Mouse (Mus musculus): Measurements from ENCODE around the gene Pspc1. TPM values are rescaled to one million over a fixed set of nuclear protein-coding genes. Genes with fewer than 3 reads are reported as not detected.
"Not testable (repeated sequence)": the region's sequence is repeated elsewhere in the genome, so short reads cannot be mapped to it uniquely, and the experiment has no call there.

The Pspc1 gene
- polyA plus RNA-seq, 1 experiment from 2014 or later: 62.8 TPM

DNA sequence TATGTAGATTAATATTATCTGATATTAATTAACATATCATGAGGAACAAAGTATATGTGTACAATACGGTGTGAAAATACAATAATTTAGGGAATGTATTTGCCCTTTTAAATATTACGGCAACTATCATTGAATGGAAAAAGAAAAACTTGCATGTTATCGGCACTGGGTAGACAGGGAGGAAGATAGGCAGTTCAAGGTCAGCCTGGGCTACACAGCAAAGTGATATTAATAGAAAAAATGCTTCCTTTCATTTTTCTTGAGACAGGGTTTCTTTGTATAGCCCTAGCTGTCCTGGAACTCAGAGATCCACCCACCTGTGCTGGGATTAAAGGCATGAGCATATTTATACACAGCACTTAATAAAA is 801 bp upstream of the Pspc1 start:
- POLR2A ChIA-PET: no interaction called here
- ATAC-seq: no peak
- no peak for TF ChIP-seq CTCF (IDR thresholded peaks at IDR 0.05)
- DNase-seq (ENCODE audit: low read depth, low spot score): no peak
- H3K27me3 ChIP-seq: no peaks in the 10 kb centered on the region
- CTCF ChIA-PET: interaction anchor here (1.1 kb wide), 1 partner anchor 14 kb away, joined by 3 read pairs; no protein-coding TSS in a partner anchor
- in situ Hi-C loops (cut with MboI; ENCODE audit: low pct_unique_long_range_greater_than_20kb): no loop called here

DNA sequence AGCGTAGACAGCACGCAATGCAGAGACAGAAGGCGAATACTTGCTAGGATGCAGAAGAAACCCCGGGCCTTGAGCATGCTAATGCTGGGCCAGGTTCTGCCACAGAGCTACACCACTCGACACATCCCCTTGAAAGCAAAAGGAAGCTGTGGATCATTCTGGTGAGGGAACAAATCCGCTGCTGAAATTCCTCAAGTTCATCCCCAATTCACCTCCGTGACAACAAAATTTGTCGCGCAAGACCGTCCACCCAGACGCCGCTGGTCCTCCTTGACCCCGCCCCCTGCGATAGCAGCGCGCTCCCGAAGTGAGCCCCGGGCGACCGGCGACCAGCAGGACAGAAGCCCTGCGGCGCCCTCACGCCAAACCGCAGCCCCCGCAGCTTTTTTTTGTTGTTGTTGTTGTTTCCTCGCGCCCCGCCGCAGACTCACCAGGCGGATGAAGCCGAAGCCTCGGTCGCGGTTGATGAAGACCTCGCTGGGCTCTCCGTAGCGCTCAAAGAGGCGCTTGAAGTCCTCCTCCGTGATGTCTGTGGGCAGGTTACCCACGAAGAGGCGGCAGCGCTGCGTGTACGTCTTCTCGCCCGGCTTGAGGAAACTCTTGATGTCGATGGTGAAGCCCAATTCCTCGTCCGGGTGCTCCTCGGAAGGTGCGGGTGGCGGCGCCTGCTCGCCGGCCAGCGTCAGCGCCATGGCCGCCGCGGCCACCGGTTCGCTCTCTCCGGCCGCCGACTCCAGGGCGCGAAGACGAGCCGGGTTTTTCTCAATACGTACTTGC is 568 bp downstream of the Pspc1 start:
- CTCF ChIA-PET: no interaction called here
- no peak for TF ChIP-seq CTCF (IDR thresholded peaks at IDR 0.05)
- DNase-seq (ENCODE audit: low read depth, low spot score) (no peak), ATAC-seq (peak; percentile 49)
- in situ Hi-C loops (cut with MboI; ENCODE audit: low pct_unique_long_range_greater_than_20kb): no loop called here
- no peaks in the 10 kb centered on the region for H3K27me3 ChIP-seq
- POLR2A ChIA-PET: interaction anchor here (0.6 to 0.8 kb wide), 3 partner anchors 14 to 26 kb away, joined by 3 to 10 read pairs (median 5); no protein-coding TSS in a partner anchor

DNA sequence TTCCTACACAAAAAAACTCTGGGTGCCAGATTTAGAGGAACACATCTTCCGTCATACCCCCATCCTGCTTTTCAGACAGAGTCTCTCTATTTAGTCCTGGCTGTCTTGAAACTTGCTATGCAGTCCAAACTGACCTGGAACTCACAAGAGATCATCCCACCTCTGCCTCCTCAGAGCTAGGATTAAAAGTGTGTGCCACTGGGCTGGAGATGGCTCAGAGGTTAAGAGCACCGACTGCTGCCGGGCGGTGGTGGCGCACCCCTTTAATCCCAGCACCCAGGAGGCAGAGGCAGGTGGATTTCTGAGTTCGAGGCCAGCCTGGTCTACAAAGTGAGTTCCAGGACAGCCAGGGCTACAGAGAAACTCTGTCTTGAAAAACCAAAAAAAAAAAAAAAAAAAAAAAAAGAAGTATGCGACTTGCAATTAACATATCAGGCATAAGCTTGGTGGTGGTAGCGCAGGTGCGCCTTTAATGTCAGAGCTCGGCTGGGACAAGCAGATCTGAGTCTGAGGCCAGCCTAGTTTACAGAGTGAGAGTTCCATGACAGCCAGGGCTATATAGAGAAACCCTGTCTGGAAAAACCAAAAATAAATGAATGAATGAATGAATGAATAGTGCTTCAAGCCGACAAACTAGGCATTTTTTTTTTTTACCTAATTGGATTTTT is 1.4 kb downstream of the Pspc1 start:
- no peak for ATAC-seq
- ChIA-PET POLR2A (interaction anchor here (0.6 to 0.8 kb wide), 5 partner anchors 14 to 41 kb away, joined by 3 to 10 read pairs (median 4); no protein-coding TSS in a partner anchor), CTCF (interaction anchor here (0.9 to 1.4 kb wide), 2 partner anchors 19 to 88 kb away, joined by 3 read pairs; no protein-coding TSS in a partner anchor)
- H3K27me3 ChIP-seq: no peaks in the 10 kb centered on the region
- peak; percentile 48 for TF ChIP-seq CTCF (IDR thresholded peaks at IDR 0.05)
- DNase-seq (ENCODE audit: low read depth, low spot score): no peak
- in situ Hi-C loops (cut with MboI; ENCODE audit: low pct_unique_long_range_greater_than_20kb): no loop called here

DNA sequence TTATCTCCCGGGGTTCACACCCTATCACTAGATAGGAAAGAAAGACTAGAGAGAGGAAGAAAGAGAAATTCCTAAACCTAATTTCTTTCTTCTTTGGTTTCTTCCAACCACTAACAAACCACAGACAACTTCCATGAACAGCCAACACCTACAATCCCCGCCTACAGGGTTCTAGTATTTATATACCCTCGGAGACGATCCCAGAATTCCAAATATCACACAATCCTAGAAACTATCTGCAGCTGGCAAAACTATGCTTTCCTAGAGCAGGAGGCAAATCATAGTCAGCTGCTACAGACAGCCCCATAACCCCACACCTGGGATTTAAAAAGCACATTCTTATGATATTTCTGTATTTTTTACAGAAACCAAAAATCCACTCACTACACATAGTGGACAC is 2.7 kb downstream of the Pspc1 start:
- ATAC-seq (no peak), DNase-seq (ENCODE audit: low read depth, low spot score) (no peak)
- H3K27me3 ChIP-seq: no peaks in the 10 kb centered on the region
- CTCF ChIA-PET: interaction anchor here (0.7 to 1.4 kb wide), 2 partner anchors 18 to 60 kb away, joined by 3 to 6 read pairs; no protein-coding TSS in a partner anchor
- POLR2A ChIA-PET: no interaction called here
- in situ Hi-C loops (cut with MboI; ENCODE audit: low pct_unique_long_range_greater_than_20kb): no loop called here
- no peak for TF ChIP-seq CTCF (IDR thresholded peaks at IDR 0.05)

DNA sequence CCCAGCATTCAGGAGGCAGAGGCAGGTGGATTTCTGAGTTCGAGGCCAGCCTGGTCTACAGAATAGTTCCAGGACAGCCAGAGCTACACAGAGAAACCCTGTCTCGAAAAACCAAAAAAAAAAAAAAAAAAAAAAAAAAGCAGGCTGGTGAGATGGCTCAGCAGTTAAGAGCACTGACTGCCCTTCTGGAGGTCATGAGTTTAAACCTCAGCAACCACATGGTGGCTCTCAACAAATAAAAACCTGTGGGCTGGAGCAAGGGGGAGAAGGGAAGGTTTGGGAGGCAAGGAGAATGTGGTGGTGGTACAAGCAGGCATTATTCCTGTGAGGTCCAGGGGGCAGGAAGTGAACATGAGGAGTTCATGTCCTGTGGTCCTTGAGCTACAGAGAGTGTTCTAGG is 11.7 kb downstream of the Pspc1 start:
- ATAC-seq; DNase-seq (ENCODE audit: low read depth, low spot score); in situ Hi-C loops (cut with MboI; ENCODE audit: low pct_unique_long_range_greater_than_20kb); H3K27me3 ChIP-seq; POLR2A ChIA-PET: not testable (repeated sequence)
- CTCF ChIA-PET: interaction anchor here (1.4 kb wide), 1 partner anchor 26 kb away, joined by 3 read pairs; no protein-coding TSS in a partner anchor

DNA sequence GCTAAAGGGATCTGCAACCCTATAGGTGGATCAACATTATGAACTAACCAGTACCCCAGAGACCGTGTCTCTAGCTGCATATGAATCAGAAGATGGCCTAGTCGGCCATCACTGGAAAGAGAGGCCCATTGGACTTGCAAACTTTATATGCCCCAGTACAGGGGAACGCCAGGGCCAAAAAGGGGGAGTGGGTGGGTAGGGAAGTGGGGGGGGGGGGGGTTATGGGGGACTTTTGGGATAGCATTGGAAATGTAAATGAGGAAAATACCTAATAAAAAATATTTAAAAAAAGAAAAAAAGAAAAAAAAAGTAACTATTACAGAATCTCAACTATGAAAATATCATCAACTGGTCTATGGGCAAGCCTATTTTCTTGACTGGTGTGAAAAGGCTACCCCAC is 13.0 kb downstream of the Pspc1 start:
- DNase-seq (ENCODE audit: low read depth, low spot score); H3K27me3 ChIP-seq; in situ Hi-C loops (cut with MboI; ENCODE audit: low pct_unique_long_range_greater_than_20kb); ATAC-seq; POLR2A ChIA-PET: not testable (repeated sequence)
- CTCF ChIA-PET: interaction anchor here (1.4 kb wide), 1 partner anchor 27 kb away, joined by 3 read pairs; no protein-coding TSS in a partner anchor

DNA sequence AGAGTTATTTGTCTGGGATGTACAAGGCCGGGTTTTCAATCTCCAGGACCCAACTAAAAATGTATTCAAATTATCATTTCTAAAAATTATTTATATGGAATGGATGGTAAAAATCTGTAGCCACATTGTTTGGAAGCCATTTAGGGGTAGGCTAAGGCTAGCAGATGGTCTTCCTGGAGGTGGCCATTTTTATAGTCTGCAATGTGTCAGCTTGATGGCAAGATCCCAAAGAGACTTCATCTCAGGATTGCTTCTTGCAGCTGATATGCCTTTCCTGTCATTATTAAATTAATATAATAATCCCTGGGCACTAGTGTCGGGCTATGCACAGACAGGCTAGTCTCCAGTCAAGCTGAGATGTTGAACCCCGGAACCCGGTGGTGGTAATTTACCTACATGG is 26.8 kb downstream of the Pspc1 start:
- DNase-seq (ENCODE audit: low read depth, low spot score) (no peak), ATAC-seq (no peak)
- CTCF ChIA-PET: no interaction called here
- no peaks in the 10 kb centered on the region for H3K27me3 ChIP-seq
- POLR2A ChIA-PET: interaction anchor here (0.5 kb wide), 1 partner anchor 25 kb away, joined by 4 read pairs; no protein-coding TSS in a partner anchor
- TF ChIP-seq CTCF (IDR thresholded peaks at IDR 0.05): no peak
- in situ Hi-C loops (cut with MboI; ENCODE audit: low pct_unique_long_range_greater_than_20kb): no loop called here

DNA sequence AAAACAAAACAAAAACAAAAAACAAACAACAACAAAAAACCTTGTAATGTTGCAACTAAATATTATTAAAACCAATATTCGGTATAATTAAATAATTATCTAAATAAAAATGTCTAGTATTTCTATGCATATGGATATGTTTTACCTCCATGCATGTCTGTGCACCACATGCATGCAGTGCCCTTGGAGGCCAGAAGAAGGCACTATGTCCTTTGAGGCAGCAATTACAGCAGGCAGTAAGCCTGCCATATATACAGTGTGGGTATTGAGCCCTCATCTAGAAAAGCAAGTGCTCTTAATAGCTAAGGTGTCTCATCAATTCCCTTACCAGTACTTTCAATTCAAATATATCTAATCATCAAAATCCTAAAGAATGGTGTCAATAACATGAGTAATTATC is 37.9 kb downstream of the Pspc1 start:
- CTCF ChIA-PET: interaction anchor here (1.1 to 1.5 kb wide), 2 partner anchors 9 to 33 kb away, joined by 3 read pairs; no protein-coding TSS in a partner anchor
- POLR2A ChIA-PET: no interaction called here
- no peak for ATAC-seq
- in situ Hi-C loops (cut with MboI; ENCODE audit: low pct_unique_long_range_greater_than_20kb): no loop called here
- H3K27me3 ChIP-seq: no peaks in the 10 kb centered on the region
- no peak for DNase-seq (ENCODE audit: low read depth, low spot score)
- TF ChIP-seq CTCF (IDR thresholded peaks at IDR 0.05): peak; percentile 17

DNA sequence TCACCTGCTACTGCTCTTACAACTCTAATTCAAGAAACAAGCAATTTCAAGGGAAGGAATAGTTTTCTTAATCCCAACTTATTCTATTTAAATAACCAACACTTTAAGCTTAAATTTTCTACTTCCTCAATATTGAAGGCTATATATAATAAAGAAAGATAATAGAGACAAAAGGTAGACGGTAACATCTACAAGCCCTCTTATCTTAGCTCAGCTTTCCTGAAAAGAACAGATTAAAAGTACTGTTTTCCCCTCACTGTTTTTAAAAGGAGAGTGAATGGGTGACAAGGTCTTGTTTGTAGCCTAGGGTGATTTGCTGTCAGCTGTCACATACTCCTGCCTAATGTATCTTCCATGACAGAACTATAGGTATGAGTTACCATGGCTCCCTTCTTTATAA is 51.6 kb downstream of the Pspc1 start:
- in situ Hi-C loops (cut with MboI; ENCODE audit: low pct_unique_long_range_greater_than_20kb): no loop called here
- no peak for TF ChIP-seq CTCF (IDR thresholded peaks at IDR 0.05)
- ChIA-PET POLR2A (no interaction called here), CTCF (interaction anchor here (0.9 to 1.6 kb wide), 5 partner anchors 13 to 22 kb away, joined by 3 to 5 read pairs (median 3); no protein-coding TSS in a partner anchor)
- no peaks in the 10 kb centered on the region for H3K27me3 ChIP-seq
- no peak for DNase-seq (ENCODE audit: low read depth, low spot score)
- no peak for ATAC-seq

DNA sequence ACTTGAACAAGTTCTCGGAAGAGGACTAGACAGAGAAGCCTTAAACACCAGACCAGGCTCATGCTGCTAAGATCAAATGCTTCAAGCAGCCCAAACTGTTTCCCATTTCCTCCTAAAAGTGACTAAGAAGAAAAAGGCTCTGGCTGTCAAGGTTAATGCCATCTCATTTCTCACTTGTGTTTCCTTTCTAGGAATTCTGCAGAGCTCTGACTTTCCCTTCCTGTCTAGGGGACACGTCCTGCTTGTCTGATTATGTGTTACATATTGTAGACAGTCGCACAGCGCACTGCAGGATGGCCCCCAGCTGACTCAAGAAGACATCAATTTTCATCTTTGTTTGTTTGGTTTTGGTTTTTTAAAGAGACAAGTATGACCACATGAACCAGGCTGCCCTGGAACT is 72.4 kb downstream of the Pspc1 start:
- ATAC-seq (no peak), DNase-seq (ENCODE audit: low read depth, low spot score) (no peak)
- POLR2A ChIA-PET: interaction anchor here (1.3 kb wide), 1 partner anchor 10 kb away, joined by 3 read pairs; no protein-coding TSS in a partner anchor
- in situ Hi-C loops (cut with MboI; ENCODE audit: low pct_unique_long_range_greater_than_20kb): no loop called here
- no peaks in the 10 kb centered on the region for H3K27me3 ChIP-seq
- CTCF ChIA-PET: no interaction called here
- TF ChIP-seq CTCF (IDR thresholded peaks at IDR 0.05): no peak

DNA sequence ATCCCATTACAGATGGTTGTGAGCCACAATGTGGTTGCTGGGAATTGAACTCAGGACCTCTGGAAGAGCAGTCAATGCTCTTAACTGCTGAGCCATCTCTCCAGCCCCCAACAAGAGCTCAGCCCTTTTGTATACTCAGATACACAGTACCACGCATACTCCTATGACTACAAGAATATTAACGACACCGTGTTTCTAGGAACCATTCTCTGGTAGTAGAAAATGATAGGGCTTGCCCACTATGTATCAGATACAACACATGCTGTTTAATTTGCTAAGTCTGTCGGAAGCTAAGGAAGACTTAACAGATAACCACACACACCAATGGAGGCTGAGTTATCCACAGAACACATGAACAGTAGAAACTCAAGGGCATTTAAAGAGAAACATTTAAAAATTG is 75.5 kb downstream of the Pspc1 start:
- POLR2A ChIA-PET: no interaction called here
- CTCF ChIA-PET: no interaction called here
- no peak for DNase-seq (ENCODE audit: low read depth, low spot score)
- in situ Hi-C loops (cut with MboI; ENCODE audit: low pct_unique_long_range_greater_than_20kb): no loop called here
- no peak for ATAC-seq
- no peak for TF ChIP-seq CTCF (IDR thresholded peaks at IDR 0.05)
- H3K27me3 ChIP-seq: no peaks in the 10 kb centered on the region
